Mouse (Mus musculus) thymus, adult 2 months (tissue): Measurements from ENCODE around the gene Cdk5r2.

ENCODE experiments used
- CTCF ChIP-seq: fragments of 200-500 bp; IDR thresholded peaks from 2 replicates; pipeline ENCODE4 v1.5.1; 2012; ENCODE audit warnings: mild to moderate bottlenecking, control low read depth, low read length, moderate library complexity, borderline replicate concordance; ENCODE audit not compliant: control insufficient read depth, poor library complexity, insufficient read depth; ENCODE audit errors: extremely low read depth
- POLR2A ChIP-seq: fragments of 200-500 bp; IDR thresholded peaks from 2 replicates; pipeline ENCODE4 v1.6.1; 2012; ENCODE audit warnings: mild to moderate bottlenecking, low read length, control low read depth, moderate library complexity; ENCODE audit not compliant: control insufficient read depth, poor library complexity, insufficient read depth; ENCODE audit errors: extremely low read depth

DNA sequence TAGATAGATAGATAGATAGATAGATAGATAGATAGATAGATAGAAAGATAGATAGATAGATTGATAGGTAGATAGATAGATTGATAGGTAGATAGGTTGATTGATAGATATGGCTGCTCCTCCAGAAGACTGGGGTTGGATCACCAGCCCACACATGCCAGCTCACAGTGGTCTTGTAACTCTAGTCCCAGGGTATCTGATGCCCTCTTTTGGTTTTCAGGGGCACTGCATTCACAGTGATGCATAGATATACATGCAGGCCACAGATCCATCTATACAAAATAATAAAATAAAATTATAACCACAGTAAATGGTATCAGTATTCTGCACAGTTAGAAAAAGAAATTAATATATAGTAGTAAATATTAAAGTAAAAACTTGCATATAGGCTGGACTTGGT, 7.0 kb downstream of the Cdk5r2 start:
- TF ChIP-seq CTCF (no peak), POLR2A (no peak)
